Mouse (Mus musculus): ENCODE measurements around the gene Arhgef28. TPM values are rescaled to one million over a fixed set of nuclear protein-coding genes. Genes with fewer than 3 reads are reported as not detected.
"Not testable (repeated sequence)": the region's sequence is repeated elsewhere in the genome, so short reads cannot be mapped to it uniquely, and the experiment has no call there.

Arhgef28 gene
- polyA plus RNA-seq, 1 experiment from 2014 or later = 8.6 TPM

DNA sequence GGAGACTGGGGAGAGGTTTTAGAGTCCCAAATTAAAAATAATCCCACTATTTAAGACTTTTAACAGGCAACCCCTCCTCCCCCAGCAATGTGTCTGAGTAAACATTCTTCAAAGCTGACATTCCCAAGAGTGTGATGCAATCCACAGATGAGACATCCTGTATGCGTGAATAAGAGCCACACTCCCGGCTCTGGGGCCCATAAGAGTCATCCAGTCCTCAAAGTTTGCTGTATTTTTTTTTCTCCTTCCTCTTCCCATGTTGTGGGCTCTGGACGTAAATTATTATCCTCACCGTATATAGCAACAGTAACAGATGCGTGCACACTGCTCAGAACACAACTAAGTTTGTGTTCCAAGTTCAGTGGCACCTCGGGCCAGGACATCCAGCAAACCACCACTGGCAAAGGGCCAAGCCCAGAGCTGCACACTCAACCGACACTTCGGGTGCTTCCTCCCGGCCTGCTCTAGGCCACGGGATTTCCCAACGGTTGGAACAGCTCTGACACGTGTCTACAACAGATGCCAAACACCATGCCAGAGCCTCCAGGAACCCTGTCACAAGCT is 178.5 kb downstream of the Arhgef28 start:
- H3K9ac ChIP-seq (replicated peaks; ENCODE audit: low read length) = no peak overlapping the region
- ATAC-seq (replicated peaks; ENCODE audit: insufficient number of reproducible peaks, low FRiP score, low TSS enrichment, low read depth) = no peak
- H3K4me1 ChIP-seq (ENCODE audit: control insufficient read depth, insufficient read depth, low read length) = no peaks in the 10 kb centered on the region
- DNase-seq (ENCODE audit: low spot score) = no peak
- no peaks in the 10 kb centered on the region for H3K27me3 ChIP-seq (ENCODE audit: control insufficient read depth, insufficient read depth, low read length)
- 86% methylated on average over 12 of the region's 12 CpGs for WGBS
- H3K4me3 ChIP-seq (ENCODE audit: low read depth, low read length) = no peak overlapping the region
- no peak overlapping the region for H3K4me2 ChIP-seq (ENCODE audit: low read depth, low read length)
- no peaks in the 10 kb centered on the region for H3K9me3 ChIP-seq (replicated peaks; ENCODE audit: control insufficient read depth, low read length)
- no peaks in the 10 kb centered on the region for H3K36me3 ChIP-seq (replicated peaks; ENCODE audit: control insufficient read depth, insufficient read depth, low read depth, low read length)
- H3K27ac ChIP-seq (replicated peaks; ENCODE audit: low read depth, low read length) = no peak overlapping the region

DNA sequence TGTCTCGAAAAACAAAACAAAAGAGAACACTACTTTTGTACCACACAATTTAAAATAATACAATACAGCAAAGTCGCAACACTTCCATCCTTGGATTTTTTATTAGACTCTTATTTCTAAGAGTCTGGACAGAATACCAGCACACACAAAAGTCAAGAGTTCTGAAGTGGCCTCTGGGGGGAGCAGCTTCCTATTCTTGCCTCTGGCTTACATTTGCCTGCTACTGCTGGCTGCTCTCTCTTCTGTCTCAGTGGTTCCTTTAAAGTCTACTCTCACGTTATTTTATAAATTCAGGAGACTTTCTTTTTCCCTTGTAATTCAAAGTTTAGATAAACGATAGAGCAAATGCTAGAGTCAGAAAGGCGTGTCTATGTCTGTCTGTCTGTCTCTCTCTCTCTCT is 179.1 kb downstream of the Arhgef28 start:
- Histone ChIP-seq H3K27me3 (ENCODE audit: control insufficient read depth, insufficient read depth, low read length) (no peaks in the 10 kb centered on the region), H3K27ac (replicated peaks; ENCODE audit: low read depth, low read length) (no peak overlapping the region), H3K9me3 (replicated peaks; ENCODE audit: control insufficient read depth, low read length) (no peaks in the 10 kb centered on the region), H3K4me3 (ENCODE audit: low read depth, low read length) (no peak overlapping the region), H3K9ac (replicated peaks; ENCODE audit: low read length) (no peak overlapping the region), H3K4me2 (ENCODE audit: low read depth, low read length) (no peak overlapping the region), H3K36me3 (replicated peaks; ENCODE audit: control insufficient read depth, insufficient read depth, low read depth, low read length) (no peaks in the 10 kb centered on the region), H3K4me1 (ENCODE audit: control insufficient read depth, insufficient read depth, low read length) (no peaks in the 10 kb centered on the region)
- ATAC-seq (replicated peaks; ENCODE audit: insufficient number of reproducible peaks, low FRiP score, low TSS enrichment, low read depth) (no peak), DNase-seq (ENCODE audit: low spot score) (peak; percentile 27)
- WGBS = 79% methylated on average over 5 of the region's 5 CpGs

DNA sequence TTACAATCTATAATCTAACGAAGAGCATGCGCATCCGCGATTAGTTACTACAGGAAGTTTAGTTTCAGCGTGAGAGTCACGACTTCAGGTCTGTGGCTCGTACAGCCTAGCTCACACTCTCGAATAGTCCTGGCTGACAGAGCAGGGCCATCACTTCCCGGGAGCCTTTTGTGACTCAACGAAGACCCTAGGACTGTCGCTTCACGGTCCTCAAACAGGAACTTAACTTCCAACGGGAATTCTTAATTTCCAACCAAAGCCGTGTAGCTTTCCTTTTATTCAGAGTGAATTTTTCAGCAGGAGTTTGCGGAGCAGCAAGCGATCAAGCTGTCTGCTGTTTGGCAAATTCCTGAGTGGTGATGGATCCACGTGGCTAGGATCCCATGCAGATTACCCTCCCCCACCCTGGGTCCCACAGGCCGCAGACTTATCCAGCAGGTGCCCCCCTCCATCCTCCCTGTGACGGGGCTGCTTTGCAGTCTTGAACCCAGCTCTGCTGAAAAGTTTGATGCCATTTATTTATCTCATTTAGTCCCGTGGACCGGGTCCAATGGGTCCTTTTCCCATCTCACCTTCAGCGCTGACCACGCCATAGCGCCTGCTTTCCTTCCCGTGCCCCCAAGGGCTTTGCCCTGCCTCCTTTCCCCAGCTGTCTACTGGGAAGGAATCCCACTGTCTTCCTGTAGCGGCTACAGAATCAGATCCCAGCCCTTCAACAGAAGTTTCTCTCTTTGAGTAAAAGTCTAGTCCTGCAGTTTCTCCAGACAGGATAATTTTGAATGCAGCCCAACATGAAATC is 180.3 kb downstream of the Arhgef28 start:
- H3K4me1 ChIP-seq (ENCODE audit: control insufficient read depth, insufficient read depth, low read length) = no peaks in the 10 kb centered on the region
- ATAC-seq (replicated peaks; ENCODE audit: insufficient number of reproducible peaks, low FRiP score, low TSS enrichment, low read depth) (no peak), DNase-seq (ENCODE audit: low spot score) (no peak)
- no peak overlapping the region for H3K4me2 ChIP-seq (ENCODE audit: low read depth, low read length)
- H3K27me3 ChIP-seq (ENCODE audit: control insufficient read depth, insufficient read depth, low read length) = no peaks in the 10 kb centered on the region
- 66% methylated on average over 26 of the region's 26 CpGs for WGBS
- H3K9me3 ChIP-seq (replicated peaks; ENCODE audit: control insufficient read depth, low read length) = no peaks in the 10 kb centered on the region
- no peak overlapping the region for H3K27ac ChIP-seq (replicated peaks; ENCODE audit: low read depth, low read length)
- no peak overlapping the region for H3K9ac ChIP-seq (replicated peaks; ENCODE audit: low read length)
- no peak overlapping the region for H3K4me3 ChIP-seq (ENCODE audit: low read depth, low read length)
- H3K36me3 ChIP-seq (replicated peaks; ENCODE audit: control insufficient read depth, insufficient read depth, low read depth, low read length) = no peaks in the 10 kb centered on the region

DNA sequence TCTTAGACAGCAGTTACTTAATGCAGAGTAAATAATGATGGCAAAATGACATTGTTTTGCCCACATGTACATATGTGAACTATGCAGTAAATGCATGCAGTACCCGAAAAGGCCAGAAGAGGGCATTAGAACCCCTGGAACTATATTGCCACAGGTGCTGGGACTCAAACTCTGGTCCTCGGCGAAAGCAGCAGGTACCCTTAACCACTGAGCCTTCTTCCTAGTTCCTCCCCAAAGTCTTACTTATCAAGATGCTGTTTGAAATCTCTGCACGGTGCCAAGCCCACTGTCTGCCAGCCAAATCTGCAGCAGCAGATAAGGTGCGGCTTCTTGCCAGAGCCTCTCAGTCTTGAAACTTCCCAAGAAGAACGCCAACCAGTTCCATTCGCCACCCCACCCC is 181.1 kb downstream of the Arhgef28 start:
- Histone ChIP-seq H3K9me3 (replicated peaks; ENCODE audit: control insufficient read depth, low read length) (no peaks in the 10 kb centered on the region), H3K4me3 (ENCODE audit: low read depth, low read length) (no peak overlapping the region), H3K27me3 (ENCODE audit: control insufficient read depth, insufficient read depth, low read length) (no peaks in the 10 kb centered on the region), H3K36me3 (replicated peaks; ENCODE audit: control insufficient read depth, insufficient read depth, low read depth, low read length) (no peaks in the 10 kb centered on the region), H3K4me1 (ENCODE audit: control insufficient read depth, insufficient read depth, low read length) (no peaks in the 10 kb centered on the region), H3K27ac (replicated peaks; ENCODE audit: low read depth, low read length) (no peak overlapping the region), H3K4me2 (ENCODE audit: low read depth, low read length) (no peak overlapping the region), H3K9ac (replicated peaks; ENCODE audit: low read length) (no peak overlapping the region)
- ATAC-seq (replicated peaks; ENCODE audit: insufficient number of reproducible peaks, low FRiP score, low TSS enrichment, low read depth) (no peak), DNase-seq (ENCODE audit: low spot score) (no peak)
- WGBS = 83% methylated on average over 7 of the region's 7 CpGs

DNA sequence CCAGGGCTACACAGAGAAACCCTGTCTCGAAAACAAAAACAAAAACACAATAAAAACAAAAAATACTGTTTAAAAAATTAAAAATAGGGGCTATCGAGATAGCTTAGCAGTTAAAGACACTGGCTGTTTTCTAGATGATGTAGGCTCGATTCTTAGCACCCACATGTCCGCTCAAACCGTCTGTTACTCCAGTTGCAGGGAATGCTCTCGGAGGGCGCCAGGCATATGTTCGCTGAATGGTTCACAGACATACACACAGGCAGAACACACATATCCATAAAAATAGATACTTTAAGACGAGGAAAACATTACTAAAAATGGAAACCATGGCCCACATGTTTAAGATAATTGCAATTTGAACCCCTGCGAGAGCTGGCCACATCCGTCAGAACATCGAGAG is 181.6 kb downstream of the Arhgef28 start:
- ATAC-seq (replicated peaks; ENCODE audit: insufficient number of reproducible peaks, low FRiP score, low TSS enrichment, low read depth) (no peak), DNase-seq (ENCODE audit: low spot score) (no peak)
- no peak overlapping the region for H3K27ac ChIP-seq (replicated peaks; ENCODE audit: low read depth, low read length)

DNA sequence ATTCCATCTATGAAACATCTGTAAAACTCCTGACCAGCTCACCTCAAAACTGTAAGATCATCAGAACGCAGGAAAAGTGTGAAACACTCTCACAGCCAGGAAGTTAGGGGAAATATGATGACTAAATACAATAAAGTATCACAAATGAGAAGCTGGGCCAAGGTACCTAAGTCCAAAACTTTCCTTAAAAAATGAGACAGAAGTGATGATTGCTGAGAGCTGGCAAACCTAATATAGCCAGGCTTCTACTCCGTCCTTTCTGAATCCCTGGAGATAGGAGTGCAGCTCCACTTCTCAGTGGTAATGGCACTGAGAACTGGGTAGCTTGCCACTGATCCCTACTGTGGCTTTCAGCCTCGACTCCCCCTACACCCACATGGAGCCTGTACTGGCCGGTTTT is 184.3 kb downstream of the Arhgef28 start:
- WGBS = 64% methylated on average over 4 of the region's 4 CpGs
- no peak overlapping the region for H3K4me2 ChIP-seq (ENCODE audit: low read depth, low read length)
- H3K4me1 ChIP-seq (ENCODE audit: control insufficient read depth, insufficient read depth, low read length) = no peaks in the 10 kb centered on the region
- no peaks in the 10 kb centered on the region for H3K27me3 ChIP-seq (ENCODE audit: control insufficient read depth, insufficient read depth, low read length)
- no peaks in the 10 kb centered on the region for H3K9me3 ChIP-seq (replicated peaks; ENCODE audit: control insufficient read depth, low read length)
- no peak overlapping the region for H3K9ac ChIP-seq (replicated peaks; ENCODE audit: low read length)
- DNase-seq (ENCODE audit: low spot score) (no peak), ATAC-seq (replicated peaks; ENCODE audit: insufficient number of reproducible peaks, low FRiP score, low TSS enrichment, low read depth) (no peak)
- no peaks in the 10 kb centered on the region for H3K36me3 ChIP-seq (replicated peaks; ENCODE audit: control insufficient read depth, insufficient read depth, low read depth, low read length)
- no peak overlapping the region for H3K4me3 ChIP-seq (ENCODE audit: low read depth, low read length)
- H3K27ac ChIP-seq (replicated peaks; ENCODE audit: low read depth, low read length) = no peak overlapping the region

More for the DNA sequence above, 181.6 kb downstream of the Arhgef28 start:
- no peaks in the 10 kb centered on the region for H3K9me3 ChIP-seq (replicated peaks; ENCODE audit: control insufficient read depth, low read length)
- no peaks in the 10 kb centered on the region for H3K36me3 ChIP-seq (replicated peaks; ENCODE audit: control insufficient read depth, insufficient read depth, low read depth, low read length)
- 94% methylated on average over 12 of the region's 12 CpGs for WGBS
- no peaks in the 10 kb centered on the region for H3K27me3 ChIP-seq (ENCODE audit: control insufficient read depth, insufficient read depth, low read length)
- H3K4me1 ChIP-seq (ENCODE audit: control insufficient read depth, insufficient read depth, low read length) = no peaks in the 10 kb centered on the region
- no peak overlapping the region for H3K9ac ChIP-seq (replicated peaks; ENCODE audit: low read length)
- no peak overlapping the region for H3K4me2 ChIP-seq (ENCODE audit: low read depth, low read length)
- H3K4me3 ChIP-seq (ENCODE audit: low read depth, low read length) = no peak overlapping the region

DNA sequence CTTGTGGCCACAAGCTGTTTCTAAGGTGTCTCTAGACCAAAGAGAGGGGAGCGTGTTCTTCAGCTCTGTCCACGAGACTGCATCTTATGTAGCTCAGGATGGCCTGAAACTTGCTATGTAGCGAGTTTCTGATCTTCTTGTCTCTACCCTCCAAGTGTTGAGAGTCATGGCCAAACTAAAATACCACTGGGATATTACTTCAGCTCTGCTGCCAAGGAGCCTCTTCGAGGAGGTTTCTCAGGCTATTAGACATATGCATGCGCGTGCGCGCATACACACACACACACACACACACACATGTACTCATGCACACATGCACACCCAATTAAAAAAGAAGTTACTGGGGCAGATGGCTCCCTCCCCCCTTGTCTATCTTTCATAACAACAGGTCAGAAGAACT is 187.4 kb downstream of the Arhgef28 start:
- 94% methylated on average over 8 of the region's 8 CpGs for WGBS
- not testable (repeated sequence) for H3K4me1 ChIP-seq (ENCODE audit: control insufficient read depth, insufficient read depth, low read length); H3K36me3 ChIP-seq (replicated peaks; ENCODE audit: control insufficient read depth, insufficient read depth, low read depth, low read length); H3K9me3 ChIP-seq (replicated peaks; ENCODE audit: control insufficient read depth, low read length); ATAC-seq (replicated peaks; ENCODE audit: insufficient number of reproducible peaks, low FRiP score, low TSS enrichment, low read depth); H3K4me3 ChIP-seq (ENCODE audit: low read depth, low read length); H3K27ac ChIP-seq (replicated peaks; ENCODE audit: low read depth, low read length); H3K4me2 ChIP-seq (ENCODE audit: low read depth, low read length); DNase-seq (ENCODE audit: low spot score); H3K27me3 ChIP-seq (ENCODE audit: control insufficient read depth, insufficient read depth, low read length); H3K9ac ChIP-seq (replicated peaks; ENCODE audit: low read length)

DNA sequence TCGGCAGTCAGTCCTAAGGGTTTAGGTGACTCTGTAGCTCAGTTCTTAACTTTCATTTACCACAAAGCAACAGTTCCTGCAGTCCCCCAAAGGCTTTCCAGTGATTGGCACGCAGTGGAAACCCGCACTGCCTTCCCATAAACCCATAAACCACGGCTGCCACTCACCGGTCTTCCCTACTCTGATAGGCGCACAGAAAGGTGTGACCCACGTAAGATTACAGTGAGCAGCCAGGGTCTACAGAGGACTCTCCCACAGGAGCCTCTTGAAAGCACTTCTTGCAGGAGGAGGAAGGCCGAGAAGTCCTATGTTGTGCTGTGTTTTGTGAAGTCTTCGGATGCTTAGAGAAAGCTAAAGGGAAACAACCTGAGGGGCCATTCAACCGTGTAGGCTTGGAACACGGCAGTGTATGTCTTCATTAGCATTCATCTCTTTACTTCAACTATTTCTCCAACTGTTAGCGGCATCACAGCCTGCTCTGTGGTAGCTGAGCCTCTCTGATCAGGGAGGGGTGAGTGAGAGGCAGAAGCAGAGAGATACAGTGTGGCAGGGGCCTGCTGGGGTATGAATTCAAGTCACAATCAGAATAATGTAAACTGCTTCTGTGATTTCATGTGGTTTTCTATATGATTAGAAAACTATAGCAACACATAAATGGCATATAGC is 189.2 kb downstream of the Arhgef28 start:
- H3K36me3 ChIP-seq (replicated peaks; ENCODE audit: control insufficient read depth, insufficient read depth, low read depth, low read length) = no peaks in the 10 kb centered on the region
- peak overlapping the region; percentile 79 for H3K4me2 ChIP-seq (ENCODE audit: low read depth, low read length)
- no peak overlapping the region for H3K27ac ChIP-seq (replicated peaks; ENCODE audit: low read depth, low read length)
- ATAC-seq (replicated peaks; ENCODE audit: insufficient number of reproducible peaks, low FRiP score, low TSS enrichment, low read depth) (peak; percentile 72), DNase-seq (ENCODE audit: low spot score) (peak; percentile 66)
- peak overlapping the region; percentile 56; the same call in 1 of the 2 replicates for H3K9ac ChIP-seq (replicated peaks; ENCODE audit: low read length)
- 28% methylated on average over 12 of the region's 12 CpGs for WGBS
- peak overlapping the region; percentile 42 for H3K4me3 ChIP-seq (ENCODE audit: low read depth, low read length)
- H3K9me3 ChIP-seq (replicated peaks; ENCODE audit: control insufficient read depth, low read length) = no peaks in the 10 kb centered on the region
- no peaks in the 10 kb centered on the region for H3K4me1 ChIP-seq (ENCODE audit: control insufficient read depth, insufficient read depth, low read length)
- no peaks in the 10 kb centered on the region for H3K27me3 ChIP-seq (ENCODE audit: control insufficient read depth, insufficient read depth, low read length)

Measured in embryonic facial prominence, embryonic 11.5 days (tissue).